Mouse (Mus musculus): ENCODE results near the gene Zmat3.

GRCm38 (mm10) chr3:32343371-32343770 lies 22.4 kb downstream of the Zmat3 start:
- TF ChIP-seq GATA1 (IDR thresholded peaks at IDR 0.05; ENCODE audit: borderline replicate concordance, low read length): no peak
- no peak for TF ChIP-seq FLI1 (IDR thresholded peaks at IDR 0.05; ENCODE audit: low read length)

All from megakaryocyte, embryonic 14.5 days (primary cell).